Mouse (Mus musculus): ENCODE measurements around the gene Des. TPM values are rescaled to one million over a fixed set of nuclear protein-coding genes. Genes with fewer than 3 reads are reported as not detected.

Des gene
- total and polyA plus RNA-seq, 2 experiments from 2014 or later: 1.4 to 1.9 TPM

GRCm38 (mm10) chr1:75336461-75336860 is 23.7 kb upstream of the Des start:
- peak; percentile 13; the same call in 1 of the 2 replicates for TF ChIP-seq CTCF (IDR thresholded peaks at IDR 0.05)
- H3K4me1 ChIP-seq (ENCODE audit: insufficient read depth, low read length): peaks cover 10% of the 10 kb centered on the region
- 80% methylated on average over 3 of the region's 3 CpGs for WGBS
- ATAC-seq (ENCODE audit: low FRiP score) (no peak), DNase-seq (ENCODE audit: low spot score) (no peak)
- no peak overlapping the region for H3K9ac ChIP-seq (replicated peaks; ENCODE audit: low read length, poor library complexity, severe bottlenecking)
- H3K4me3 ChIP-seq (ENCODE audit: low read depth, low read length): no peak overlapping the region
- no peak overlapping the region for H3K27ac ChIP-seq (ENCODE audit: low read depth, low read length)
- no peak overlapping the region for H3K4me2 ChIP-seq (ENCODE audit: low read depth, low read length, poor library complexity, severe bottlenecking)
- no peaks in the 10 kb centered on the region for H3K9me3 ChIP-seq (ENCODE audit: low read length)
- no peaks in the 10 kb centered on the region for H3K36me3 ChIP-seq (ENCODE audit: insufficient read depth, low read length)
- H3K27me3 ChIP-seq (ENCODE audit: insufficient read depth, low read length): no peaks in the 10 kb centered on the region

- H3K4me1 ChIP-seq (ENCODE audit: insufficient read depth, low read length): peaks cover 10% of the 10 kb centered on the region
- H3K36me3 ChIP-seq (ENCODE audit: insufficient read depth, low read length): no peaks in the 10 kb centered on the region
- TF ChIP-seq CTCF (IDR thresholded peaks at IDR 0.05): no peak
- no peaks in the 10 kb centered on the region for H3K9me3 ChIP-seq (ENCODE audit: low read length)
- no peak overlapping the region for H3K27ac ChIP-seq (ENCODE audit: low read depth, low read length)
- no peak for ATAC-seq (ENCODE audit: low FRiP score)
- no peak for DNase-seq (ENCODE audit: low spot score)
- no peak overlapping the region for H3K4me3 ChIP-seq (ENCODE audit: low read depth, low read length)
- no peaks in the 10 kb centered on the region for H3K27me3 ChIP-seq (ENCODE audit: insufficient read depth, low read length)
- H3K4me2 ChIP-seq (ENCODE audit: low read depth, low read length, poor library complexity, severe bottlenecking): no peak overlapping the region
- H3K9ac ChIP-seq (replicated peaks; ENCODE audit: low read length, poor library complexity, severe bottlenecking): no peak overlapping the region
- WGBS: 79% methylated on average over 9 of the region's 9 CpGs
Observed at GRCm38 (mm10) chr1:75337097-75337496, 23.0 kb upstream of the Des start.

GRCm38 (mm10) chr1:75338091-75338694 is 21.9 kb upstream of the Des start:
- Histone ChIP-seq H3K4me2 (ENCODE audit: low read depth, low read length, poor library complexity, severe bottlenecking) (no peak overlapping the region), H3K36me3 (ENCODE audit: insufficient read depth, low read length) (no peaks in the 10 kb centered on the region), H3K9ac (replicated peaks; ENCODE audit: low read length, poor library complexity, severe bottlenecking) (no peak overlapping the region), H3K4me1 (ENCODE audit: insufficient read depth, low read length) (peaks cover 10% of the 10 kb centered on the region), H3K27ac (ENCODE audit: low read depth, low read length) (peak overlapping the region; percentile 32; the same call in 1 of the 2 replicates), H3K4me3 (ENCODE audit: low read depth, low read length) (no peak overlapping the region), H3K27me3 (ENCODE audit: insufficient read depth, low read length) (no peaks in the 10 kb centered on the region), H3K9me3 (ENCODE audit: low read length) (no peaks in the 10 kb centered on the region)
- WGBS: 14% methylated on average over 11 of the region's 11 CpGs
- ATAC-seq (ENCODE audit: low FRiP score) (peak; percentile 48; the same call in 1 of the 2 replicates), DNase-seq (ENCODE audit: low spot score) (peak; percentile 24)
- no peak for TF ChIP-seq CTCF (IDR thresholded peaks at IDR 0.05)

- no peaks in the 10 kb centered on the region for H3K9me3 ChIP-seq (ENCODE audit: low read length)
- no peak overlapping the region for H3K4me2 ChIP-seq (ENCODE audit: low read depth, low read length, poor library complexity, severe bottlenecking)
- no peak for TF ChIP-seq CTCF (IDR thresholded peaks at IDR 0.05)
- 22% methylated on average over 9 of the region's 9 CpGs for WGBS
- DNase-seq (ENCODE audit: low spot score) (peak; percentile 24), ATAC-seq (ENCODE audit: low FRiP score) (peak; percentile 35; the same call in 1 of the 2 replicates)
- H3K27ac ChIP-seq (ENCODE audit: low read depth, low read length): peak overlapping the region; percentile 8; the same call in 1 of the 2 replicates
- H3K27me3 ChIP-seq (ENCODE audit: insufficient read depth, low read length): no peaks in the 10 kb centered on the region
- H3K36me3 ChIP-seq (ENCODE audit: insufficient read depth, low read length): no peaks in the 10 kb centered on the region
- no peak overlapping the region for H3K9ac ChIP-seq (replicated peaks; ENCODE audit: low read length, poor library complexity, severe bottlenecking)
- peaks cover 10% of the 10 kb centered on the region for H3K4me1 ChIP-seq (ENCODE audit: insufficient read depth, low read length)
- no peak overlapping the region for H3K4me3 ChIP-seq (ENCODE audit: low read depth, low read length)
Observed at GRCm38 (mm10) chr1:75339337-75339736, 20.8 kb upstream of the Des start.

- no peak for TF ChIP-seq CTCF (IDR thresholded peaks at IDR 0.05)
- Histone ChIP-seq H3K9me3 (ENCODE audit: low read length) (no peaks in the 10 kb centered on the region), H3K4me1 (ENCODE audit: insufficient read depth, low read length) (peaks cover 10% of the 10 kb centered on the region), H3K4me2 (ENCODE audit: low read depth, low read length, poor library complexity, severe bottlenecking) (no peak overlapping the region), H3K36me3 (ENCODE audit: insufficient read depth, low read length) (no peaks in the 10 kb centered on the region), H3K27ac (ENCODE audit: low read depth, low read length) (no peak overlapping the region), H3K9ac (replicated peaks; ENCODE audit: low read length, poor library complexity, severe bottlenecking) (no peak overlapping the region), H3K27me3 (ENCODE audit: insufficient read depth, low read length) (no peaks in the 10 kb centered on the region), H3K4me3 (ENCODE audit: low read depth, low read length) (no peak overlapping the region)
- DNase-seq (ENCODE audit: low spot score): no peak
- 78% methylated on average over 2 of the region's 2 CpGs for WGBS
- ATAC-seq (ENCODE audit: low FRiP score): no peak
Observed at GRCm38 (mm10) chr1:75340519-75340918, 19.6 kb upstream of the Des start.

GRCm38 (mm10) chr1:75342874-75343416 is 17.2 kb upstream of the Des start:
- Histone ChIP-seq H3K4me3 (ENCODE audit: low read depth, low read length) (no peak overlapping the region), H3K4me2 (ENCODE audit: low read depth, low read length, poor library complexity, severe bottlenecking) (no peak overlapping the region), H3K9me3 (ENCODE audit: low read length) (no peaks in the 10 kb centered on the region), H3K36me3 (ENCODE audit: insufficient read depth, low read length) (no peaks in the 10 kb centered on the region), H3K4me1 (ENCODE audit: insufficient read depth, low read length) (peaks cover 10% of the 10 kb centered on the region), H3K27ac (ENCODE audit: low read depth, low read length) (no peak overlapping the region), H3K27me3 (ENCODE audit: insufficient read depth, low read length) (no peaks in the 10 kb centered on the region), H3K9ac (replicated peaks; ENCODE audit: low read length, poor library complexity, severe bottlenecking) (no peak overlapping the region)
- WGBS: 2% methylated on average over 8 of the region's 8 CpGs
- DNase-seq (ENCODE audit: low spot score) (peak; percentile 92), ATAC-seq (ENCODE audit: low FRiP score) (peak; percentile 64; the same call in 1 of the 2 replicates)
- TF ChIP-seq CTCF (IDR thresholded peaks at IDR 0.05): peak; percentile 95
